Mouse (Mus musculus): ENCODE results near the gene Cdr2. TPM values are rescaled to one million over a fixed set of nuclear protein-coding genes. Genes with fewer than 3 reads are reported as not detected.
A peak's percentile ranks its signal among the peaks of the same experiment; 100 is the strongest.
"Not testable (repeated sequence)": the region's sequence is repeated elsewhere in the genome, so short reads cannot be mapped to it uniquely, and the experiment has no call there.

Cdr2 gene
- polyA plus RNA-seq, 1 experiment from 2014 or later: 17.8 TPM

DNA sequence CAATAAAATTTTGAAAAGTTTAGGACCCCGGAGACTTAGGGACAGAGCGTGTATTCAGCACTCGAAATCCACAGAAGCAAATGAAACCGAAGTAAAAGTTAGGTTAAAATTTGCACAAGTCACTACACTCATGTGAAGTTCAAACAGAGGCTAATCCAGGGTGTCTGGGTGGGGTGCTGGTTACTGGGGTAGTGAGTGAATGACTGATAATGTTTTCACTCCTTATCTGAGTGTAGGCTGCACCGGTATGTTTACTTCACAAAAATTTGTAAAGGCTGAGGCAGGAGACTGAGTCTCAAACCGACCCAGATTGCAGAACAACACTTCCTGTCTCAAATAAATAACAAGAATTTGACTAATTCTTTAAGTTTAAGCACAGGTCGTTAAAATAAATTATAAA lies 12.9 kb downstream of the Cdr2 start:
- Histone ChIP-seq H3K9me3 (replicated peaks) (no peaks in the 10 kb centered on the region), H3K9ac (no peak overlapping the region), H3K4me1 (replicated peaks) (peaks cover 17% of the 10 kb centered on the region), H3K4me2 (no peak overlapping the region), H3K27me3 (replicated peaks) (no peaks in the 10 kb centered on the region), H3K27ac (ENCODE audit: poor library complexity, severe bottlenecking) (no peak overlapping the region), H3K4me3 (no peak overlapping the region), H3K36me3 (peaks cover 18% of the 10 kb centered on the region)
- 68% methylated on average over 7 of the region's 7 CpGs for WGBS
- peak; percentile 88 for ATAC-seq (ENCODE audit: insufficient number of reproducible peaks, low FRiP score)

DNA sequence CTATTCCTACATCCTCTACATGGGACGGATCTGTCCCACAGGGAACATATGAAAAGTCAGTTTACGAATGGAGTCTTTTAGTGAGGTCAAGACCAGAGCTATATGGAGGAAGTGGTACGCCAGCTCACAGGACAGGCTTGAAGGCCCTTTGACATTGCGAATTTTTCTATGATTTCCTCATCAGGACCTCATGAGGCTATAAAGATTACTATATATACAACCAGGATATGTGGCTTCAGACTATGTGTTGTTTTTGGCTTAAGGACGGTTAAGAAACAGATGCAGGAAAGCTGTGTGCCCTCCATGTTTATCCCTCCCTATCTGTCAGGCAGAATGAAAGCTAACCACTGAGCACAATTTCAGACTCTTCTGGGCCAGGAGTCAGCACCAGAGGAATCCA lies 19.0 kb downstream of the Cdr2 start:
- Histone ChIP-seq H3K4me3 (no peak overlapping the region), H3K36me3 (peaks cover 38% of the 10 kb centered on the region)
- no peak for ATAC-seq (ENCODE audit: insufficient number of reproducible peaks, low FRiP score)

DNA sequence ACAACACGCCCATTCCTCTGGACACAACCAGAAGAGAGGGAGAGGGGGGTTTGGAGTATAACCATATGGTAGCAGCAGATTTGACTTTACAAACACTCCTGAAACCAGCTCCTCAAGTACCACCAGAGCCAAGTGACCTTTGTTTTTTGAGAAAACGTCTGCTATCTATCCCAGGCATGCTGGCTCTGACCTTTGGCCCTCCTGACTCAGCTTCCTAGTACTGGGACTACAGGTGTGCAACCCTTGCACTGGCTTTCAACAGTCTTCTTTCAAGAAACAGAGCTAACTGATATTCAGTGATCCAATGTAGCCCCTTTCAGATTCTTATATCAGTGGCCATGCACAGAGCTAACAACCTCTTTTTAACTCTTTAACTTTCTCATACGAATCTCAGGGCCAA lies 20.2 kb downstream of the Cdr2 start:
- 62% methylated on average over 3 of the region's 3 CpGs for WGBS
- H3K9ac ChIP-seq: no peak overlapping the region
- H3K4me3 ChIP-seq: no peak overlapping the region
- H3K27ac ChIP-seq (ENCODE audit: poor library complexity, severe bottlenecking): no peak overlapping the region
- peaks cover 39% of the 10 kb centered on the region for H3K36me3 ChIP-seq
- H3K27me3 ChIP-seq (replicated peaks): no peaks in the 10 kb centered on the region
- H3K4me2 ChIP-seq: no peak overlapping the region
- H3K9me3 ChIP-seq (replicated peaks): no peaks in the 10 kb centered on the region
- ATAC-seq (ENCODE audit: insufficient number of reproducible peaks, low FRiP score): no peak
- 0 out of 2 replicates have a peak, but pooled peaks cover 4% of the 10 kb centered on the region for H3K4me1 ChIP-seq (replicated peaks)

More for the DNA sequence above, 19.0 kb downstream of the Cdr2 start:
- no peak overlapping the region for H3K9ac ChIP-seq
- no peak overlapping the region for H3K27ac ChIP-seq (ENCODE audit: poor library complexity, severe bottlenecking)
- H3K9me3 ChIP-seq (replicated peaks): no peaks in the 10 kb centered on the region
- H3K4me2 ChIP-seq: no peak overlapping the region
- no peaks in the 10 kb centered on the region for H3K27me3 ChIP-seq (replicated peaks)
- 79% methylated on average over 5 of the region's 5 CpGs for WGBS
- 0 out of 2 replicates have a peak, but pooled peaks cover 4% of the 10 kb centered on the region for H3K4me1 ChIP-seq (replicated peaks)

DNA sequence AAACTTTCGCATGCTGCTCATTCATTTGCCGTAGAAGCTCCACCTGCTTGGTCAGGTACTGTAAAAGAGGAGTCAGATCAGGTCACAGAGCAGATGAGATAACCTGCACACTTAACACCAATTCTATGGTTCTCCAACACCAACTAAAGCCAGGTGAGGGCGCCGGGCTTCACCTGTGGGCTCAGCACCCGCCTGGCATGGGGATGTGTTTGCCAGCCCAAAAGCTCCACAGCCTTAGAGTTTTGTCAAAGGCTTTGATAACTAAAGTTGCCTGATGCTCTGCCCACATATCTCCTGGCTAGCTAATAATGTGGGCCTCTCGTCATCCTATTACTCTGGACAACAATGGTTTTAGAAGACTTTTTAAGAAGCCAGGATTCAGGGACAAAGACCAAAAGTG lies 21.5 kb downstream of the Cdr2 start:
- no peak overlapping the region for H3K27ac ChIP-seq (ENCODE audit: poor library complexity, severe bottlenecking)
- H3K4me3 ChIP-seq: no peak overlapping the region
- no peak overlapping the region for H3K4me2 ChIP-seq
- 0 out of 2 replicates have a peak, but pooled peaks cover 4% of the 10 kb centered on the region for H3K4me1 ChIP-seq (replicated peaks)
- ATAC-seq (ENCODE audit: insufficient number of reproducible peaks, low FRiP score): no peak
- 89% methylated on average over 6 of the region's 6 CpGs for WGBS
- peaks cover 49% of the 10 kb centered on the region for H3K36me3 ChIP-seq
- no peaks in the 10 kb centered on the region for H3K27me3 ChIP-seq (replicated peaks)
- no peak overlapping the region for H3K9ac ChIP-seq
- no peaks in the 10 kb centered on the region for H3K9me3 ChIP-seq (replicated peaks)

DNA sequence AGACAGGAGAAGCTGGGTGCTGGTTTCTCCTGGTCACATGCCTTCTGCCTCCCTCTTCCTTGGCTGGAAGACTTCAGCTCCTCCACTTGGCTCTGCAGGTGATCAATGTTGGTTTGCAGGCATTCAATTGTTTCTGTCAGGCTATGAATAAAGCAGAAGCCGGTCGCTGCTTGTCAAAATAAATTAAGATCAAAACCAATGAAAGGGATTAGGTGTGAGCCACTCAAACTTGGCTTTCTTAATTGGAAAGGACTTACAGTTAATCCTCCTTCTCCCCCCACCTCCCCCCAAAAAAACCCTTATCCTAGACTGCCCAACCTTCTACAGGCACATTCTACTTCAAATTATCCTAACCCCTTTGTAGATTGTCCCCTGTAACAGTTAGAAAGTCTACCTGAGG lies 22.0 kb downstream of the Cdr2 start:
- Histone ChIP-seq H3K9me3 (replicated peaks) (no peaks in the 10 kb centered on the region), H3K9ac (no peak overlapping the region), H3K4me3 (no peak overlapping the region), H3K27ac (ENCODE audit: poor library complexity, severe bottlenecking) (no peak overlapping the region), H3K4me1 (replicated peaks) (0 out of 2 replicates have a peak, but pooled peaks cover 4% of the 10 kb centered on the region), H3K36me3 (peaks cover 52% of the 10 kb centered on the region), H3K27me3 (replicated peaks) (no peaks in the 10 kb centered on the region), H3K4me2 (no peak overlapping the region)
- 87% methylated on average over 2 of the region's 2 CpGs for WGBS
- no peak for ATAC-seq (ENCODE audit: insufficient number of reproducible peaks, low FRiP score)

DNA sequence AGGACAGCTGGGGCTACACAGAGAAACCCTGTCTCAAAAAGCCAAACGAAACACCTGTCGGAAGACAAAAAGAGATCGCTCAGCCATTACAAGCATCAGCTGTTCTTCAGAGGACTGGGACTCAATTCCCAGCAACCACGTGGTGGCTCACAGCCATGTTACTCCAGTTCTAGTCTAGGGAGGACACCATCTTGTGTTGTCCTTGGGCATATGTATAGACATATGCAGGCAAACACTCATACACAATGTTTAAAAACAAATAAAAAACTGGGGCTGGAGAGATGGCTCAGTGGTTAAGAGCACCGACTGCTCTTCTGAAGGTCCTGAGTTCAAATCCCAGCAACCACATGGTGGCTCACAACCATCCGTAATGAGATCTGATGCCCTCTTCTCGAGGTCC lies 28.5 kb downstream of the Cdr2 start:
- not testable (repeated sequence) for H3K9ac ChIP-seq; H3K4me1 ChIP-seq (replicated peaks); H3K27me3 ChIP-seq (replicated peaks); H3K27ac ChIP-seq (ENCODE audit: poor library complexity, severe bottlenecking); ATAC-seq (ENCODE audit: insufficient number of reproducible peaks, low FRiP score); H3K4me2 ChIP-seq; H3K4me3 ChIP-seq; H3K9me3 ChIP-seq (replicated peaks)
- 87% methylated on average over 7 of the region's 7 CpGs for WGBS
- peaks cover 49% of the 10 kb centered on the region for H3K36me3 ChIP-seq

DNA sequence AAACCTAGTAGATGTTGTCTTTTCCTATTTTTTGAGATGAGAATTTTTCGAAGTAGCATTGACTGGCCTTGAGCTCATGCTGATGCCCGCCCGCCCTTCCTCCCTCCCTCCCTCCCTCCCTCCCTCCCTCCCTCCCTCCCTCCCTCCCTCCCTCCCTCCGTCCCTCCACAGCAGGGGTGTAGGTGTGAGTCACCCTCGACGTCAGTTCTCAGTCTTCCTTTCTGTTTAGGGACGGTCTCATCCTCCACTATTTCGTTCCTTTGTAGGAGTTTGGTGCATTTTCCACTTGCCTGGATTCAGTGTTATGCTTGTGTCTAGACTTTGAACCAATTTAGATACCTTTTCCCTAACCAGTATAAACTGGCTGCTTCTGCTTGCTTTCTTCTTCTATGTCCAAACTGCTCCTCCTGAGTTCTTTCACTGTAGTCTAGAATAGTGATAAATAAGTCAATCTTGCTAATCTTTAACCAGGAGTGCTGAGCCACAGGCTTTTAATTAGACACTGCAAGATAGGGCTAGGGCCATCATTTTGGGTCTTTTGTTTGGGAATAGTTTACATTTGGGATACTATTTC lies 38.1 kb downstream of the Cdr2 start:
- no peak for ATAC-seq (ENCODE audit: insufficient number of reproducible peaks, low FRiP score)
- Histone ChIP-seq H3K27ac (ENCODE audit: poor library complexity, severe bottlenecking) (no peak overlapping the region), H3K9ac (no peak overlapping the region), H3K4me2 (no peak overlapping the region), H3K27me3 (replicated peaks) (no peaks in the 10 kb centered on the region), H3K36me3 (peaks cover 79% of the 10 kb centered on the region), H3K4me3 (no peak overlapping the region), H3K4me1 (replicated peaks) (no peaks in the 10 kb centered on the region), H3K9me3 (replicated peaks) (no peaks in the 10 kb centered on the region)
- 68% methylated on average over 7 of the region's 8 CpGs for WGBS

DNA sequence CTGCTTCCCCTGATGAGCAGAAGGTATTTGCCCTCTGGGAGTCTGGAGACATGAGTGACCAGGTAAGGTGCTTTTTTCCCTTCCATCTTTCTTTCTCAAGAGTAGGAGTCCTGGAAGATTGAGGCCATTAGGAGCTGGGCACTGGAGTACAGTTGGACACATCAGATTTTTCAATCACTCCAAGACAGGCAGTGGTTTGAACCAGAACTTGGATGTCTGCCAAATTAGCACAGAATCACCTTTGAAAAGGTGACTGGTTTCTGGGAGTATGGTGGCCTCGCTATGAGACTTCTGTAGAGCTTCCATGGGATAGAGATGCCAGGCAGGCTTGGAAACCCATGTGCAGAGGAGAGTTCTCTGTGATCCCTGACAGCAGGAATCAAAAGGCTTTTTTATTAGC lies 39.6 kb downstream of the Cdr2 start:
- no peak for ATAC-seq (ENCODE audit: insufficient number of reproducible peaks, low FRiP score)
- Histone ChIP-seq H3K27me3 (replicated peaks) (no peaks in the 10 kb centered on the region), H3K4me3 (no peak overlapping the region), H3K9me3 (replicated peaks) (no peaks in the 10 kb centered on the region), H3K36me3 (peaks cover 83% of the 10 kb centered on the region), H3K9ac (no peak overlapping the region), H3K4me1 (replicated peaks) (no peaks in the 10 kb centered on the region), H3K27ac (ENCODE audit: poor library complexity, severe bottlenecking) (no peak overlapping the region), H3K4me2 (no peak overlapping the region)
- 77% methylated on average over 1 of the region's 1 CpGs for WGBS

DNA sequence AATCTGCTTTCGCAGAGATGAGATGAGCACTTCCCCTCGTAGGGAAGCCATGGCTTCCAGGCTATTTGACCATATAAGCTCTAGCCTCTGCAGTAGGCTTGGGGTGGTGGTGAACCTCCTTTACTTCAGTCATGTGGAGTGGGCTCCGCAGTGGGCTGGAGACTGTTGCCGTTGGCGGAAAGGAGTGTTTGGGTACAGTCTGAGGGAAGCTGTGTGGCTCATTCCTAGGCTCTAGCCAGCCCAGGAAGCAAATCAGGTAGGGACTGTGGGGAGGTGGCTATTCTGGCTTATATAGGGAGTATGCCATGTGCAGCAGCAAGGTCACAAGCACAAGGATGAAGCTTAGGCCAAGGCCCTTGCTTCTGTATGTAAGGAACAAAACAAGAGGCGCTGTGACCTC lies 40.9 kb downstream of the Cdr2 start:
- Histone ChIP-seq H3K9ac (no peak overlapping the region), H3K9me3 (replicated peaks) (no peaks in the 10 kb centered on the region), H3K27me3 (replicated peaks) (no peaks in the 10 kb centered on the region), H3K36me3 (peaks cover 90% of the 10 kb centered on the region), H3K27ac (ENCODE audit: poor library complexity, severe bottlenecking) (no peak overlapping the region), H3K4me1 (replicated peaks) (no peaks in the 10 kb centered on the region), H3K4me2 (no peak overlapping the region), H3K4me3 (no peak overlapping the region)
- ATAC-seq (ENCODE audit: insufficient number of reproducible peaks, low FRiP score): no peak
- WGBS: 86% methylated on average over 6 of the region's 6 CpGs

DNA sequence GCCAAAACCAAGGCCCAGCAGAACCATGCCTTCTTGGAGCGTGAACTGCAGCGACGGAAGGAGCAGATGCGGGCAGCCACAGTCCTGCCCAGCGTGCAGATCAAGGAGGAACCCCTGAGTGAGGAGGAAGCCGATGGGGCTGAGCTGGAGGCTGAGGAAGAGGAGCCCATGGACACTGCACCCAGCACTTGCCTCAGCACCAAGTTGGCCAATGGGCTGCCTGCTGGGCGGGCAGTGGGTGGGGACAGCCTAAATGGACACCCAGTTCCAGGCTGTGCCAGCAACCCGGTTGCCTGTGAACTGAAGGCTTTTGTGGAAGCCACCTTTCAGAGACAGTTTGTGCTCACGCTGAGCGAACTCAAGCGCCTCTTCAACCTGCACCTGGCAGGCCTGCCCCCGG lies 41.8 kb downstream of the Cdr2 start:
- Histone ChIP-seq H3K27me3 (replicated peaks) (no peaks in the 10 kb centered on the region), H3K9me3 (replicated peaks) (no peaks in the 10 kb centered on the region), H3K4me2 (no peak overlapping the region), H3K27ac (ENCODE audit: poor library complexity, severe bottlenecking) (no peak overlapping the region), H3K4me1 (replicated peaks) (no peaks in the 10 kb centered on the region), H3K4me3 (no peak overlapping the region), H3K36me3 (peaks cover 94% of the 10 kb centered on the region), H3K9ac (no peak overlapping the region)
- ATAC-seq (ENCODE audit: insufficient number of reproducible peaks, low FRiP score): no peak
- WGBS: 89% methylated on average over 12 of the region's 12 CpGs

DNA sequence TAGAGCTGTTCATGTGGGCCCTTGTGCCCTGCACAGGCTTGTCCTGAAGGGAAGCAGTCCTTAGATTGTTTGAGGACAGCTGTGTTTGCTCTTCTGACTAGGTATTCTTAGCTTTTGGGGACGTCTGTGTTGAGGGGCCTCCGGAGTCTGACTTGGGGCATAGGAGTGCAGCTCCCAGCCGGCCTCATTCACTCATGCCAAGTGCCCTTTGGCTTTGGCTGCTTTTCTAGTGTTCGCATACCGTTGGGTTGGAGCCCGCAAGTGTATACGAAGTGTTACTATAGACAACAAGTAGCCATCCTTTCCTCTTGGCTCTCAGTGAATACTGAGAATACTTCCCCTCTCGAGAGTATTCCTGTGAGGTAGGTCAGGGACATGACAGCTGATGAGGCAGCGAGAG lies 43.9 kb downstream of the Cdr2 start:
- 84% methylated on average over 9 of the region's 9 CpGs for WGBS
- ATAC-seq (ENCODE audit: insufficient number of reproducible peaks, low FRiP score): no peak
- no peak overlapping the region for H3K4me3 ChIP-seq
- H3K36me3 ChIP-seq: peaks cover 92% of the 10 kb centered on the region
- H3K9ac ChIP-seq: no peak overlapping the region
- H3K4me2 ChIP-seq: no peak overlapping the region
- H3K27me3 ChIP-seq (replicated peaks): no peaks in the 10 kb centered on the region
- H3K4me1 ChIP-seq (replicated peaks): 0 out of 2 replicates have a peak, but pooled peaks cover 2% of the 10 kb centered on the region
- no peak overlapping the region for H3K27ac ChIP-seq (ENCODE audit: poor library complexity, severe bottlenecking)
- no peaks in the 10 kb centered on the region for H3K9me3 ChIP-seq (replicated peaks)

DNA sequence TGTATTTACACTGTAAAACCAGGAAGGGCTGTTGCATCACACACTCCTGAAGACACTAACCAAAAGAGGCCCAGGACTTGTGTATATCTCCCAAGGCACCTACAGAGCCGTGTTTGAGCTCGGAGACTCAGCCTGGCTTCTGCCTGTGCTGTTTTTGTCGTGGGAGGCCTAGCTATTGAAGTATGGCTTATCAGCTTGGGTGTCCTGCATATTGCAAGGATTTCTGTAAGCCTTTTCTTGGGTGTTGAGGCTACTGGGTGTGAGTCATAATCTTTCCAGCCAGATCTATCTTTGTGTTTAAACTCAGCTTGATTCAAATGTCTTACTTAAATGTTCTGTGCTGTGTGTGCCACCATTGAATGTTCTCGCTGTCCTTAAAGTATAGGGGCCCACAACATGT lies 45.6 kb downstream of the Cdr2 start:
- no peak overlapping the region for H3K4me3 ChIP-seq
- H3K4me2 ChIP-seq: no peak overlapping the region
- H3K9ac ChIP-seq: no peak overlapping the region
- H3K36me3 ChIP-seq: peaks cover 92% of the 10 kb centered on the region
- no peak for ATAC-seq (ENCODE audit: insufficient number of reproducible peaks, low FRiP score)
- no peaks in the 10 kb centered on the region for H3K27me3 ChIP-seq (replicated peaks)
- H3K4me1 ChIP-seq (replicated peaks): 0 out of 2 replicates have a peak, but pooled peaks cover 2% of the 10 kb centered on the region
- WGBS: 67% methylated on average over 4 of the region's 4 CpGs
- H3K27ac ChIP-seq (ENCODE audit: poor library complexity, severe bottlenecking): no peak overlapping the region
- no peaks in the 10 kb centered on the region for H3K9me3 ChIP-seq (replicated peaks)
